Comparison of ENCODE assay signal across 8 mouse cellular contexts in the genomic region with DNA sequence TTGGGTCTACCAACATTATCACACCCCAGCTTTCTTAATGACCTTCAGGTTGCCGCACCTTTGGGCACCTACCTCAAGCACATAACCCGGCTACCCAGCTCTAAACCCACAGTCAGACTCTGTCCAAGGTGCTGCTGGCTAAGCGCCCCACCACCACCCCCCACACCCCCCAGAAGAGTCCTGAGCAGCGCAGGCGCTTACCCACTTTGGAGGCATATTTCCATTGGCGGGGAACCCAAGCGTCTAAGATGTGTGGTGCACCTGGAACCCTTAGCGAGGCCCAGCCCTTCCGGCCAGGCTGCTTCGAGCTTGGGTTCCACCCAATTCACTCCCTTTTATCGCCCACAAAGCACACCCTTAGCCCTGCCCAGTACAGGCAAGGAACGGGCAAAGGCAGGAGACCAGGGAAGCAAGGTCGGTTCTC. TPM values are rescaled to one million over a fixed set of nuclear protein-coding genes. Genes with fewer than 3 reads are reported as not detected.
DNase-seq lines count a peak whose midpoint lies in the region; ATAC-seq and TF ChIP-seq lines count a peak whose summit lies in the region.

Gene Paqr4, minus strand, starts transcription at position 270 of the 424 bp plus-strand sequence.

- peak within 1 kb of the TSS; percentile 99 for H3K4me2 ChIP-seq in kidney, embryonic 16.5 days (replicated peaks; ENCODE audit: low read depth, low read length)
- H3K4me2 ChIP-seq in forebrain, embryonic 12.5 days: peak within 1 kb of the TSS; percentile 97
- H3K4me2 ChIP-seq in hindbrain, postnatal 0 days (ENCODE audit: low read depth, low read length): peak within 1 kb of the TSS; percentile 74
- peak within 1 kb of the TSS; percentile 97 for H3K4me2 ChIP-seq in liver, embryonic 16.5 days (ENCODE audit: low read depth, low read length)
- H3K4me2 ChIP-seq in stomach, embryonic 16.5 days (ENCODE audit: low read depth, low read length): peak within 1 kb of the TSS; percentile 97

- no peak for DNase-seq in kidney, adult 18-20 months
- DNase-seq in adrenal gland, postnatal 14 days: no peak
- no peak for DNase-seq in hindbrain, postnatal 0 days (ENCODE audit: low spot score)
- DNase-seq in ovary, postnatal 36 days (ENCODE audit: low spot score): no peak

- no peaks in the 10 kb centered on the region for H3K9me3 ChIP-seq in kidney, embryonic 16.5 days (ENCODE audit: low read length)
- H3K9me3 ChIP-seq in forebrain, embryonic 12.5 days: no peaks in the 10 kb centered on the region
- H3K9me3 ChIP-seq in hindbrain, postnatal 0 days (ENCODE audit: low read length): no peaks in the 10 kb centered on the region
- no peaks in the 10 kb centered on the region for H3K9me3 ChIP-seq in liver, embryonic 16.5 days (replicated peaks; ENCODE audit: control insufficient read depth, low read length)
- H3K9me3 ChIP-seq in stomach, embryonic 16.5 days (replicated peaks; ENCODE audit: control insufficient read depth, low read length): no peaks in the 10 kb centered on the region

- H3K4me1 ChIP-seq in kidney, embryonic 16.5 days (ENCODE audit: insufficient read depth, low read length): peaks cover 46% of the 10 kb centered on the region
- peaks cover 50% of the 10 kb centered on the region for H3K4me1 ChIP-seq in forebrain, embryonic 12.5 days
- H3K4me1 ChIP-seq in hindbrain, postnatal 0 days (ENCODE audit: insufficient read depth, low read length): peaks cover 36% of the 10 kb centered on the region
- peaks cover 29% of the 10 kb centered on the region for H3K4me1 ChIP-seq in liver, embryonic 16.5 days (ENCODE audit: control insufficient read depth, low read depth, low read length)
- peaks cover 30% of the 10 kb centered on the region for H3K4me1 ChIP-seq in stomach, embryonic 16.5 days (ENCODE audit: control insufficient read depth, insufficient read depth, low read length)

- peak within 1 kb of the TSS; percentile 57; the same call in 1 of the 2 replicates for H3K27ac ChIP-seq in kidney, embryonic 16.5 days (ENCODE audit: low read length)
- peak within 1 kb of the TSS; percentile 48 for H3K27ac ChIP-seq in forebrain, embryonic 12.5 days
- peak within 1 kb of the TSS; percentile 88 for H3K27ac ChIP-seq in hindbrain, postnatal 0 days
- peak within 1 kb of the TSS; percentile 24; the same call in 1 of the 2 replicates for H3K27ac ChIP-seq in liver, embryonic 16.5 days (ENCODE audit: low read length)
- H3K27ac ChIP-seq in stomach, embryonic 16.5 days (ENCODE audit: low read length): peak within 1 kb of the TSS; percentile 78

- peaks cover 9% of the 10 kb centered on the region; the same call in 1 of the 2 replicates for H3K36me3 ChIP-seq in kidney, embryonic 16.5 days (ENCODE audit: insufficient read depth, low read length)
- peaks cover 20% of the 10 kb centered on the region for H3K36me3 ChIP-seq in forebrain, embryonic 12.5 days (replicated peaks)
- H3K36me3 ChIP-seq in hindbrain, postnatal 0 days (ENCODE audit: insufficient read depth, low read length): peaks cover 13% of the 10 kb centered on the region; the same call in 1 of the 2 replicates
- H3K36me3 ChIP-seq in liver, embryonic 16.5 days (ENCODE audit: control insufficient read depth, insufficient read depth): peaks cover 3% of the 10 kb centered on the region
- no peaks in the 10 kb centered on the region for H3K36me3 ChIP-seq in stomach, embryonic 16.5 days (ENCODE audit: control insufficient read depth, insufficient read depth, low read length)

- 6% methylated on average over 13 of the region's 13 CpGs for WGBS in kidney, embryonic 16.5 days
- 9% methylated on average over 13 of the region's 13 CpGs for WGBS in forebrain, embryonic 12.5 days
- 7% methylated on average over 13 of the region's 13 CpGs for WGBS in hindbrain, postnatal 0 days
- WGBS in liver, embryonic 16.5 days (ENCODE audit: insufficient replicate concordance): 1% methylated on average over 13 of the region's 13 CpGs
- 7% methylated on average over 13 of the region's 13 CpGs for WGBS in stomach, embryonic 16.5 days

- peak within 1 kb of the TSS; percentile 67 for H3K4me3 ChIP-seq in kidney, embryonic 16.5 days (ENCODE audit: low read length)
- peak within 1 kb of the TSS; percentile 71 for H3K4me3 ChIP-seq in forebrain, embryonic 12.5 days (replicated peaks)
- peak within 1 kb of the TSS; percentile 82 for H3K4me3 ChIP-seq in hindbrain, postnatal 0 days (ENCODE audit: low read length)
- H3K4me3 ChIP-seq in liver, embryonic 16.5 days (ENCODE audit: low read depth, low read length): peak within 1 kb of the TSS; percentile 71
- peak within 1 kb of the TSS; percentile 77 for H3K4me3 ChIP-seq in stomach, embryonic 16.5 days (replicated peaks; ENCODE audit: low read length)

- H3K27me3 ChIP-seq in kidney, embryonic 16.5 days (ENCODE audit: insufficient read depth, low read length): peaks cover 50% of the 10 kb centered on the region
- peaks cover 76% of the 10 kb centered on the region for H3K27me3 ChIP-seq in forebrain, embryonic 12.5 days
- H3K27me3 ChIP-seq in hindbrain, postnatal 0 days (ENCODE audit: insufficient read depth, low read length): peaks cover 41% of the 10 kb centered on the region
- peaks cover 80% of the 10 kb centered on the region for H3K27me3 ChIP-seq in liver, embryonic 16.5 days (ENCODE audit: control insufficient read depth, insufficient read depth, low read depth, low read length)
- peaks cover 47% of the 10 kb centered on the region for H3K27me3 ChIP-seq in stomach, embryonic 16.5 days (ENCODE audit: control insufficient read depth, insufficient read depth, low read length)

- ATAC-seq in kidney, embryonic 16.5 days (ENCODE audit: low FRiP score, low TSS enrichment): peak; percentile 16; the same call in 1 of the 2 replicates
- ATAC-seq in forebrain, embryonic 12.5 days (ENCODE audit: low FRiP score): no peak; the same call in none of the 2 replicates
- ATAC-seq in hindbrain, postnatal 0 days: peak; percentile 21; the same call in 1 of the 2 replicates
- ATAC-seq in liver, embryonic 16.5 days (ENCODE audit: low read depth): peak; percentile 75
- peak; percentile 73 for ATAC-seq in stomach, embryonic 16.5 days (ENCODE audit: insufficient read depth, low FRiP score)

- H3K9ac ChIP-seq in kidney, embryonic 16.5 days (replicated peaks; ENCODE audit: low read length): peak within 1 kb of the TSS; percentile 74
- H3K9ac ChIP-seq in forebrain, embryonic 12.5 days: peak within 1 kb of the TSS; percentile 89
- peak within 1 kb of the TSS; percentile 77 for H3K9ac ChIP-seq in hindbrain, postnatal 0 days (replicated peaks; ENCODE audit: low read length)
- peak within 1 kb of the TSS; percentile 70 for H3K9ac ChIP-seq in liver, embryonic 16.5 days (ENCODE audit: low read depth, low read length)
- H3K9ac ChIP-seq in stomach, embryonic 16.5 days (ENCODE audit: low read length): peak within 1 kb of the TSS; percentile 86

- no peak for TF ChIP-seq CTCF in hindbrain, postnatal 0 days (IDR thresholded peaks at IDR 0.05; ENCODE audit: low read depth)

RNA-seq across cellular contexts. Expression of gene Paqr4, which starts in this region (rescaled TPM):
- polyA plus RNA-seq in kidney, embryonic 16.5 days (2015; fragmentation: Nextera tagmentation; extraction: Ambion mirVana): 22.9 and 25.4 TPM in 2 replicates
- 11.3 and 14.3 TPM in 2 replicates for total RNA-seq in adrenal gland, postnatal 14 days (2021)
- 26.4 and 30.8 TPM in 2 replicates for polyA plus RNA-seq in forebrain, embryonic 12.5 days (2016; fragmentation: Nextera tagmentation; extraction: Ambion mirVana)
- total RNA-seq in hindbrain, postnatal 0 days (2014; rRNA removed): 102 and 120 TPM in 2 replicates
- 69.4 and 72.1 TPM in 2 replicates for polyA plus RNA-seq in hindbrain, postnatal 0 days (2015; fragmentation: Nextera tagmentation; extraction: Ambion mirVana)
- polyA plus RNA-seq in liver, embryonic 16.5 days (2015; fragmentation: Nextera tagmentation; extraction: Ambion mirVana): 7.5 and 7.6 TPM in 2 replicates
- polyA plus RNA-seq in stomach, embryonic 16.5 days (2015; fragmentation: Nextera tagmentation; extraction: Ambion mirVana): 25.4 and 28.4 TPM in 2 replicates

Comparison
In these comparisons a context has a peak if more than half of its experiments do, and no peak if none do; other contexts are left out.
1. H3K27ac ChIP-seq: peak in every context shown above with its lines; median percentile 88 in hindbrain, postnatal 0 days; 78 in stomach, embryonic 16.5 days; 57 in kidney, embryonic 16.5 days; 48 in forebrain, embryonic 12.5 days; 24 in liver, embryonic 16.5 days.